31 mouse cellular contexts compared by ENCODE assay signal in the genomic region with DNA sequence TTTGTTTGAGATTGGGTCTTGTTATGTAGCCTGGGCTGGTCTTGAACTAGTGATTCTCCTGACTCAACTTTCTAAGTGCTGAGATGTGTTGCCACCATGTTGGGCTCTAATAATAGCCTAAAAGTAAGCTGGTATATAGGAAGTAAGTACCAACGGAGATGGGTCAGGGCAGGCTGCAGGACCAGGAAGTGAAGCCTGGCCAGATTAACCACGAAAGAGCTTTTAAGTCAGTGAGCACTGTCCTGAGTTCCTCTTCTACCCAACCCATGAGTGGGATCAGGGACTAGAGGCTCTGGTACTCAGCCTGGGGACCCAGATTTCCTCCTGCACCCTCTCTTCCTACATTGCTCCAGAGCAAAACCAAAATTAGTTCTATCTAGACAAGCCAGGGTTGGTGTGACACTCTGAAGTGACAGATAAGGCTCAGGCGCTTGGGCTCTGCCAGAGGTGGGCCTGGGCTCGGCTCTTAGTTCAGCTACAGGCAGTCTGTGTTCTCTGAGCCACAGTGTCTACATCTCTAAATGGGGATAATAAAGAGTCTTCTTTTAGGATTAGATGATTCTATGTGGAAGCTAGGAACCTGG. TPM values are rescaled to one million over a fixed set of nuclear protein-coding genes. Genes with fewer than 3 reads are reported as not detected.
DNase-seq lines count a peak whose midpoint lies in the region; ATAC-seq and TF ChIP-seq lines count a peak whose summit lies in the region.
"Had no signal": no experiment of that assay in that cellular context is flagged by ENCODE, and none has a peak within 500 bp of the region (broad histone marks: within the 10 kb centered on the region; RNA-seq: fewer than 3 reads in every experiment).

No protein-coding gene starts in this region.

- no peak overlapping the region for H3K4me2 ChIP-seq in liver, postnatal 0 days (ENCODE audit: low read depth, low read length)
- H3K4me2 ChIP-seq in liver, embryonic 13.5 days = no peak overlapping the region
- H3K4me2 ChIP-seq in intestine, postnatal 0 days (replicated peaks; ENCODE audit: low read depth) = no peak overlapping the region
- H3K4me2 ChIP-seq: forebrain, embryonic 13.5 days; heart, embryonic 11.5 days; hindbrain, embryonic 12.5 days; lung, embryonic 15.5 days; midbrain, embryonic 12.5 days had no signal

- H3K4me1 ChIP-seq in liver, postnatal 0 days (ENCODE audit: insufficient read depth) = no peaks in the 10 kb centered on the region; the same call in 1 of the 2 replicates
- peaks cover 20% of the 10 kb centered on the region for H3K4me1 ChIP-seq in bone marrow macrophage, adult 2 months (ENCODE audit: control insufficient read depth, insufficient read depth, low read length)
- peaks cover 20% of the 10 kb centered on the region for H3K4me1 ChIP-seq in liver, embryonic 13.5 days (replicated peaks)
- no peaks in the 10 kb centered on the region for H3K4me1 ChIP-seq in intestine, postnatal 0 days (replicated peaks; ENCODE audit: control insufficient read depth, insufficient read depth, low read length)
- H3K4me1 ChIP-seq: forebrain, embryonic 13.5 days; hindbrain, embryonic 12.5 days had no signal

- no peak for ATAC-seq in liver, postnatal 0 days
- peak; percentile 64; the same call in 1 of the 2 replicates for ATAC-seq in liver, embryonic 13.5 days (ENCODE audit: low read depth)
- peak; percentile 71 for ATAC-seq in monocyte, adult 5-6 weeks (replicated peaks; ENCODE audit: insufficient number of reproducible peaks, low FRiP score, low TSS enrichment, poor library complexity, severe bottlenecking)
- ATAC-seq in intestine, postnatal 0 days = no peak
- ATAC-seq: forebrain, embryonic 13.5 days had no signal

- no peaks in the 10 kb centered on the region for H3K27me3 ChIP-seq in liver, postnatal 0 days (ENCODE audit: insufficient read depth, low read length)
- peaks cover 15% of the 10 kb centered on the region for H3K27me3 ChIP-seq in liver, embryonic 13.5 days
- peaks cover 6% of the 10 kb centered on the region; the same call in 1 of the 2 replicates for H3K27me3 ChIP-seq in intestine, postnatal 0 days (replicated peaks; ENCODE audit: control insufficient read depth, insufficient read depth, low read length)
- H3K27me3 ChIP-seq: lung, embryonic 15.5 days had no signal

- no peak overlapping the region for H3K9ac ChIP-seq in liver, postnatal 0 days (replicated peaks)
- no peak overlapping the region for H3K9ac ChIP-seq in liver, embryonic 13.5 days
- H3K9ac ChIP-seq in intestine, postnatal 0 days (ENCODE audit: low read depth, low read length) = no peak overlapping the region
- H3K9ac ChIP-seq: forebrain, embryonic 13.5 days; hindbrain, embryonic 12.5 days; lung, embryonic 15.5 days; midbrain, embryonic 12.5 days had no signal

- no peaks in the 10 kb centered on the region for H3K9me3 ChIP-seq in liver, postnatal 0 days (ENCODE audit: low read length)
- no peaks in the 10 kb centered on the region for H3K9me3 ChIP-seq in liver, embryonic 13.5 days (replicated peaks)
- H3K9me3 ChIP-seq in intestine, postnatal 0 days (ENCODE audit: control insufficient read depth) = no peaks in the 10 kb centered on the region
- H3K9me3 ChIP-seq: forebrain, embryonic 13.5 days; G1E; hindbrain, embryonic 12.5 days; limb, embryonic 10.5 days; lung, embryonic 15.5 days; midbrain, embryonic 12.5 days had no signal

- no peak for TF ChIP-seq POLR2A in bone marrow macrophage, adult 2 months (IDR thresholded peaks at IDR 0.05; ENCODE audit: borderline replicate concordance, low read depth, low read length)

- DNase-seq in liver = peak; percentile 21
- DNase-seq in liver, postnatal 0 days = no peak
- DNase-seq in liver, embryonic 13.5 days = peak; percentile 3
- no peak for DNase-seq in ovary, postnatal 14 days (ENCODE audit: low spot score)
- no peak for DNase-seq in layer of hippocampus, adult 2 months (ENCODE audit: low spot score in 2 of 2)
- DNase-seq: adrenal gland, postnatal 10 days; cerebellum, adult 8-10 months; cerebellum, postnatal 36 days; heart, adult 11 months; heart, postnatal 10 days; kidney, adult 8-10 months; kidney, postnatal 10 days had no signal

- TF ChIP-seq CTCF in liver, postnatal 0 days (IDR thresholded peaks at IDR 0.05; ENCODE audit: low read depth) = no peak
- no peak for TF ChIP-seq CTCF in bone marrow macrophage, adult 2 months (IDR thresholded peaks at IDR 0.05; ENCODE audit: low read depth, low read length)
- no peak for TF ChIP-seq CTCF in intestine, postnatal 0 days (IDR thresholded peaks at IDR 0.05; ENCODE audit: low read depth)
- TF ChIP-seq CTCF in layer of hippocampus, adult 2 months (conservative IDR thresholded peaks at IDR 0.05) = no peak

- TF ChIP-seq EP300 in liver, postnatal 0 days (IDR thresholded peaks at IDR 0.05; ENCODE audit: low read depth) = no peak

- 24% methylated on average over 4 of the region's 4 CpGs for WGBS in liver, postnatal 0 days (ENCODE audit: insufficient replicate concordance)
- 15% methylated on average over 4 of the region's 4 CpGs for WGBS in liver, embryonic 13.5 days (ENCODE audit: insufficient replicate concordance)
- WGBS in intestine, postnatal 0 days = 73% methylated on average over 4 of the region's 4 CpGs

- H3K27ac ChIP-seq in liver, postnatal 0 days (ENCODE audit: low read depth) = no peak overlapping the region
- peak overlapping the region; percentile 59 for H3K27ac ChIP-seq in bone marrow macrophage, adult 2 months (ENCODE audit: insufficient read depth, low read depth, low read length)
- H3K27ac ChIP-seq in liver, embryonic 13.5 days = no peak overlapping the region
- H3K27ac ChIP-seq in intestine, postnatal 0 days (ENCODE audit: low read depth, low read length) = no peak overlapping the region
- H3K27ac ChIP-seq in layer of hippocampus, adult 2 months = no peak overlapping the region
- H3K27ac ChIP-seq: forebrain, embryonic 13.5 days; hindbrain, embryonic 12.5 days; limb, embryonic 10.5 days; lung, embryonic 15.5 days; macrophage; midbrain, embryonic 12.5 days had no signal

- no peak overlapping the region for H3K4me3 ChIP-seq in liver, postnatal 0 days (ENCODE audit: low read depth, low read length)
- H3K4me3 ChIP-seq in bone marrow macrophage, adult 2 months (ENCODE audit: insufficient read depth, low read length) = no peak overlapping the region
- H3K4me3 ChIP-seq in liver, embryonic 13.5 days (replicated peaks) = no peak overlapping the region
- H3K4me3 ChIP-seq in intestine, postnatal 0 days (ENCODE audit: low read depth, low read length) = no peak overlapping the region
- H3K4me3 ChIP-seq in layer of hippocampus, adult 2 months = no peak overlapping the region
- H3K4me3 ChIP-seq: forebrain, embryonic 13.5 days; hindbrain, embryonic 12.5 days; limb, embryonic 10.5 days; lung, embryonic 15.5 days; midbrain, embryonic 12.5 days; myocyte had no signal

- no peaks in the 10 kb centered on the region for H3K36me3 ChIP-seq in liver, postnatal 0 days (replicated peaks; ENCODE audit: insufficient read depth, low read length)
- no peaks in the 10 kb centered on the region for H3K36me3 ChIP-seq in liver, embryonic 13.5 days
- no peaks in the 10 kb centered on the region for H3K36me3 ChIP-seq in intestine, postnatal 0 days (ENCODE audit: control insufficient read depth, insufficient read depth)
- H3K36me3 ChIP-seq: G1E; hindbrain, embryonic 12.5 days; lung, embryonic 15.5 days had no signal

RNA-seq across cellular contexts. Expression of gene Dmkn, which starts 1.7 kb away (rescaled TPM):
- 1.5 and 1.8 TPM in 2 replicates for polyA plus RNA-seq in liver, postnatal 0 days (2015; fragmentation: Nextera tagmentation; extraction: Ambion mirVana)
- 1.7 and 3.6 TPM in 2 replicates for polyA plus RNA-seq in bone marrow macrophage, adult 2 months (2012; ENCODE audit: insufficient read depth, insufficient read length, missing spikeins)
- polyA plus RNA-seq in liver, embryonic 13.5 days (2015; fragmentation: Nextera tagmentation; extraction: Ambion mirVana) = 0.17 TPM in 1 of 2 replicates, not detected in the other
- not detected in 3 replicates for total RNA-seq in monocyte, adult 5-6 weeks (2017)
- polyA plus RNA-seq in intestine, postnatal 0 days (2015; fragmentation: Nextera tagmentation; extraction: Ambion mirVana) = 27.8 and 28.2 TPM in 2 replicates
- under 1 TPM; 0.56 to 1.00 TPM for total RNA-seq in layer of hippocampus, adult 2 months (2021)
- total RNA-seq: liver, adult 2 months had no signal
- polyA plus RNA-seq: forebrain, embryonic 13.5 days; G1E; limb, embryonic 10.5 days; liver, adult 2 months; myocyte had no signal

RNA-seq across cellular contexts. Expression of gene Sbsn, which starts 10.6 kb away (rescaled TPM):
- 0.69 and 0.77 TPM in 2 replicates for polyA plus RNA-seq in liver, postnatal 0 days (2015; fragmentation: Nextera tagmentation; extraction: Ambion mirVana)
- 6.9 and 8.3 TPM in 2 replicates for polyA plus RNA-seq in bone marrow macrophage, adult 2 months (2012; ENCODE audit: insufficient read depth, insufficient read length, missing spikeins)
- polyA plus RNA-seq in liver, embryonic 13.5 days (2015; fragmentation: Nextera tagmentation; extraction: Ambion mirVana) = 0.08 and 0.22 TPM in 2 replicates
- total RNA-seq in monocyte, adult 5-6 weeks (2017) = 2.3 TPM in 1 of 3 replicates, not detected in the others
- polyA plus RNA-seq in intestine, postnatal 0 days (2015; fragmentation: Nextera tagmentation; extraction: Ambion mirVana) = 2.7 and 2.9 TPM in 2 replicates
- 1 to 10 TPM; 4.9 to 6.1 TPM for total RNA-seq in layer of hippocampus, adult 2 months (2021)

RNA-seq across cellular contexts. Expression of gene Gapdhs, which starts 18.4 kb away (rescaled TPM):
- 0.12 TPM in 1 of 2 replicates, not detected in the other for polyA plus RNA-seq in liver, postnatal 0 days (2015; fragmentation: Nextera tagmentation; extraction: Ambion mirVana)
- polyA plus RNA-seq in bone marrow macrophage, adult 2 months (2012; ENCODE audit: insufficient read depth, insufficient read length, missing spikeins) = not detected in 2 replicates
- polyA plus RNA-seq in liver, embryonic 13.5 days (2015; fragmentation: Nextera tagmentation; extraction: Ambion mirVana) = not detected in 2 replicates
- 0.85 to 1.9 TPM in 2 of 3 replicates, not detected in the other for total RNA-seq in monocyte, adult 5-6 weeks (2017)
- polyA plus RNA-seq in intestine, postnatal 0 days (2015; fragmentation: Nextera tagmentation; extraction: Ambion mirVana) = not detected in 2 replicates
- total RNA-seq in layer of hippocampus, adult 2 months (2021) = not detected
- total RNA-seq: adrenal gland, postnatal 10 days; G1E; gastrocnemius, adult 8-10 months; heart, postnatal 10 days; layer of hippocampus, postnatal 14 days; left cerebral cortex, adult 8-10 months; liver, adult 2 months had no signal
- polyA plus RNA-seq: frontal cortex, adult 2 months; G1E; limb, embryonic 10.5 days; macrophage; small intestine, adult 2 months had no signal

RNA-seq across cellular contexts. Expression of gene Krtdap, which starts 25.8 kb away (rescaled TPM):
- polyA plus RNA-seq in liver, postnatal 0 days (2015; fragmentation: Nextera tagmentation; extraction: Ambion mirVana) = not detected in 2 replicates
- not detected in 2 replicates for polyA plus RNA-seq in bone marrow macrophage, adult 2 months (2012; ENCODE audit: insufficient read depth, insufficient read length, missing spikeins)
- 0.27 TPM in 1 of 2 replicates, not detected in the other for polyA plus RNA-seq in liver, embryonic 13.5 days (2015; fragmentation: Nextera tagmentation; extraction: Ambion mirVana)
- total RNA-seq in monocyte, adult 5-6 weeks (2017) = not detected in 3 replicates
- polyA plus RNA-seq in intestine, postnatal 0 days (2015; fragmentation: Nextera tagmentation; extraction: Ambion mirVana) = 4.1 and 4.8 TPM in 2 replicates
- total RNA-seq in layer of hippocampus, adult 2 months (2021) = not detected
- total RNA-seq: G1E; heart, postnatal 10 days; layer of hippocampus, postnatal 14 days; left cerebral cortex, adult 8-10 months; liver, adult 2 months had no signal
- polyA plus RNA-seq: forebrain, embryonic 13.5 days; frontal cortex, adult 2 months; G1E; heart, embryonic 11.5 days; hindbrain, embryonic 12.5 days; limb, embryonic 10.5 days; liver, adult 2 months; macrophage; midbrain, embryonic 12.5 days; myocyte; small intestine, adult 2 months; testis, adult 2 months had no signal

RNA-seq across cellular contexts. Expression of gene Tmem147, which starts 32.5 kb away (rescaled TPM):
- 153 and 158 TPM in 2 replicates for polyA plus RNA-seq in liver, postnatal 0 days (2015; fragmentation: Nextera tagmentation; extraction: Ambion mirVana)
- 74.6 and 80.3 TPM in 2 replicates for polyA plus RNA-seq in bone marrow macrophage, adult 2 months (2012; ENCODE audit: insufficient read depth, insufficient read length, missing spikeins)
- 108 and 121 TPM in 2 replicates for polyA plus RNA-seq in liver, embryonic 13.5 days (2015; fragmentation: Nextera tagmentation; extraction: Ambion mirVana)
- total RNA-seq in monocyte, adult 5-6 weeks (2017) = 14.0 to 17.1 TPM (median 17.0 TPM) in 3 replicates
- polyA plus RNA-seq in intestine, postnatal 0 days (2015; fragmentation: Nextera tagmentation; extraction: Ambion mirVana) = 158 and 161 TPM in 2 replicates
- total RNA-seq in layer of hippocampus, adult 2 months (2021) = 100 to 1,000 TPM; 108 to 112 TPM

Comparison
In these comparisons a context has a peak if more than half of its experiments do, and no peak if none do; other contexts are left out.
1. DNase-seq: peak in liver (single experiment) and liver, embryonic 13.5 days (single experiment); none in liver, postnatal 0 days (single experiment), ovary, postnatal 14 days (single experiment) and layer of hippocampus, adult 2 months (0 of 2).
2. ATAC-seq: peak in liver, embryonic 13.5 days (single experiment) and monocyte, adult 5-6 weeks (single experiment); none in liver, postnatal 0 days (single experiment) and intestine, postnatal 0 days (single experiment).